Mouse (Mus musculus) lung, postnatal 36 days (tissue): Measurements from ENCODE around the gene Strn4.
A peak's percentile ranks its signal among the peaks of the same experiment; 100 is the strongest.

ENCODE experiments used
- DNase-seq: peaks from one replicate; pipeline ENCODE4 v3.0.0; 2022; ENCODE audit warnings: mixed read lengths

Gene Strn4

DNA sequence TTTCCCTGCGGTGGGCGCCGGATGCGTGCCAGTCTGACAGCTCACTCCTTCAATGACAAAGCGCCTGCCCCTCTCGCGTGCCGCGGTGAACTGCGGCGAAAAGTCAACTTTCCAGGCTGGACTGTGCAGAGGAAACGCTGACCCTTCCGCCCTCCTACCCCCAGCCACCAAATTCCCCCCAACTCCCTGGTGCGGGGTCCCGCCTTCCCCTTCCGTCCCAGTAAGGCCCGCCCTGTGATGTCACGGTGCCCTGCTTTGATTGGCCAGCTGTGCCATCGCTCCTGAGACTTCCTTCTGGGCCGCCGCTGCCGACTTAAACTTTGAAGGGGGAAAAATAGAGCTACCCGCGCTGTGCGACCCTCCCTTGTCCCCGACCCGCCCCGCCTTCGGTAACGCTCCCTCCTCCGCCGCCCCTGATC is 27.0 kb downstream of the Strn4 start, which contains the start of gene Prkd2:
Gene Prkd2 (plus strand): TSS at position 258 of the 419 bp plus-strand sequence.
- DNase-seq, result peak; percentile 97

- DNase-seq, result peak; percentile 56
Measured at GRCm38 (mm10) chr7:16843441-16844171, 27.9 kb downstream of the Strn4 start.

DNA sequence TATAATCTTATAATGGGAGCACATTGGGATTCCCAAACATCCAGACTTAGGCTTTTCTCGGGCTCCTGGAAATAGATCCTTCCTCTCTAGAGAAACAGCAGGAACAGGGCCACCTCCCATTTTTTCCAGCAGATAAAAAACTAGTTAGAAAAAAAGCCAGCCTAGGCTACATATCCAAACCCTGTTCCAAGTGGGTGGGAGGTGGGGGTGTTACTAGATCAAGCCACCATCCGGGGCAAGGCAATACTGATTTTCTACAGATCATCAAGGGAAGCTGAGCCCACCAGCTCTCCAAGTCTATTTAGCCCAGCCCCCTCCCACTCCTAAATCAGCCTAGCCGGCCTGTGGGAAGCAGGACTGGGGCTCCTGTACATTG is 29.0 kb downstream of the Strn4 start:
- DNase-seq, result peak; percentile 51

- peak; percentile 81 for DNase-seq
Measured at GRCm38 (mm10) chr7:16845072-16845819, 29.6 kb downstream of the Strn4 start.

DNA sequence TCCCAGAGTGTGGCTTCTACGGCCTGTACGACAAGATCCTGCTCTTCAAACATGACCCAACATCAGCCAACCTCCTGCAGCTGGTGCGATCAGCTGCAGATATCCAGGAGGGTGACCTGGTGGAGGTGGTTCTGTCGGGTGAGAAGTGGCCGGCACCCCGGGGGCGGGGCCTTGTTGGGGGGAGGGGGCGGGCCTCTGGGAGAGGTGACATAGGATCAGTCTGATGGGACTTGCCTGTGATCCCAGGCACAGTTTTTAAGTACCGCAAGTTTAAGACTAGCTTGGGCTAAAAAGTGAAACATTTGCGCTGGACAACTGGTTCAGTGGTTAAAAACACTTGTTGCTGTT is 30.1 kb downstream of the Strn4 start:
- no peak for DNase-seq

GRCm38 (mm10) chr7:16846775-16847174 is 31.1 kb downstream of the Strn4 start:
- DNase-seq, result no peak

GRCm38 (mm10) chr7:16847507-16847906 is 31.8 kb downstream of the Strn4 start:
- DNase-seq, result no peak

GRCm38 (mm10) chr7:16848579-16848978 is 32.9 kb downstream of the Strn4 start:
- peak; percentile 70 for DNase-seq

- DNase-seq, result no peak
Measured at GRCm38 (mm10) chr7:16851636-16852035, 35.9 kb downstream of the Strn4 start.

GRCm38 (mm10) chr7:16853302-16853831 is 37.7 kb downstream of the Strn4 start:
- peak; percentile 72 for DNase-seq

DNA sequence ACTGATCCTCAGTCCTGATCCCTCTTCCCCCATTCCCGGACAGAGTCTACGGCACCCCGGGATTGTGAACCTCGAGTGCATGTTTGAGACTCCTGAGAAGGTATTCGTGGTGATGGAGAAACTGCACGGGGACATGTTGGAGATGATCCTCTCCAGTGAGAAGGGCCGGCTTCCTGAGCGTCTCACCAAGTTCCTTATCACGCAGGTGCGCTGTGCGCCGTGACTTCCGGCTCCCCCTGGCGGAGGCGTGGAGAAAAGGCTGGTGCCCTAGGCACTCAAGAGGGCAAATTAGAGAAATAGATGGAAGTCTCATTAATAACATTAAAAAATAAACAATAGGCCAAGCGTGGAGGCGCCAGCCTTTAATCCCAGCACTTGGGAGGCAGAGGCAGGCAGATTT is 42.6 kb downstream of the Strn4 start:
- peak; percentile 44 for DNase-seq

- DNase-seq, result peak; percentile 75
Measured at GRCm38 (mm10) chr7:16859902-16860651, 44.4 kb downstream of the Strn4 start.

- no peak for DNase-seq
Measured at GRCm38 (mm10) chr7:16867488-16867887, 51.8 kb downstream of the Strn4 start.

- no peak for DNase-seq
Measured at GRCm38 (mm10) chr7:16869497-16869896, 53.8 kb downstream of the Strn4 start.

GRCm38 (mm10) chr7:16871600-16871999 is 55.9 kb downstream of the Strn4 start:
- DNase-seq, result no peak

DNA sequence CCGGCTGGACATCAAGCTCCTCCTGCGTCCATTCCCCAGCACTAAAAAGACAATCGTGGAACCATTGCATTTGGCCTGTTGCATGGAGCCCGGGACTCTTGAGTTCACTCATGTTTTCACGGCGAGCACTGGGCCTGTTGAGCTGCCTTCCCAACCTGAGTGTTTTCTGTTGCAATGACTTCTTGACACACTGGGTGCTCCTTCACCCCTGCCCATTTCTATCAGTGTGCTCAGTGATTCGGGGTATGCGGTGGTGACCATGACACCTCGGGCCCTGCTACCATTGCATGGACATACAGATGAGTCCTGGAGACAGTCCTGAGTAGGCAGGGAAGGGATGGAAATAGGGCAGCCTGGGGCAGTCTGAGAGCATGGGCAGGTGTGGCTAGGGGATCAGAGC is 56.8 kb downstream of the Strn4 start:
- DNase-seq, result no peak

- no peak for DNase-seq
Measured at GRCm38 (mm10) chr7:16873392-16873791, 57.7 kb downstream of the Strn4 start.

- DNase-seq, result peak; percentile 85
Measured at GRCm38 (mm10) chr7:16874190-16874589, 58.5 kb downstream of the Strn4 start.

DNA sequence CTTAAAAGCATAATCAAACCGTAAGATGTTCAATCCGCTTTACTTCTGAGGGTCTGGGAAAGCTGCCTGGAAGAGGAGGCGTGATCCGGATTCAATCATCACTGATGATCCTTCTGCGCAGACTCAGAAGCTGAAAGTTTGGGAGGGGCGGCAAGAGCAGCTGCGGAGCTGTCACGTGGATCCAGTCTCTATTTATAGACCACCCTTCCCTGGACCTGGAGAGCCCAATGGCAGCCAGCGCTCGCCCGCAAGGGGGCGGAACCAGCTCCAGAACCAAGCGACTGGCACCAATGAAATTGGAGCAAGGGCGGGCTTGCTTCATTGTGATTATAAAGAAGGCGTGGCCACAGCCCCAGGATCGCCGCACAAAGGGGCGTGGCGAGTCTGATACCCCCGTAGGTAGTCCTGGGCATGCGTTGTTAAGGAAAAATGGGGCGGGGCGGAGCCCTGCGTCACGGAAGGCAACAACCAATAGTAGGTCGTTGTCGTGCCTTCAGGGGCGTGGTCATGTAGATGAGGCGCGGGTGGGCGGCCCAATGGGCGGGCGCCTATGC is 59.1 kb downstream of the Strn4 start:
- DNase-seq, result peak; percentile 100

DNA sequence AGATGAGACGGTGACA is 59.4 kb downstream of the Strn4 start, which contains the start of gene Dact3:
Gene Dact3 (plus strand): TSS at position 8 of the 16 bp plus-strand sequence.
- no peak for DNase-seq

- DNase-seq, result no peak
Measured at GRCm38 (mm10) chr7:16875326-16875725, 59.6 kb downstream of the Strn4 start.

DNA sequence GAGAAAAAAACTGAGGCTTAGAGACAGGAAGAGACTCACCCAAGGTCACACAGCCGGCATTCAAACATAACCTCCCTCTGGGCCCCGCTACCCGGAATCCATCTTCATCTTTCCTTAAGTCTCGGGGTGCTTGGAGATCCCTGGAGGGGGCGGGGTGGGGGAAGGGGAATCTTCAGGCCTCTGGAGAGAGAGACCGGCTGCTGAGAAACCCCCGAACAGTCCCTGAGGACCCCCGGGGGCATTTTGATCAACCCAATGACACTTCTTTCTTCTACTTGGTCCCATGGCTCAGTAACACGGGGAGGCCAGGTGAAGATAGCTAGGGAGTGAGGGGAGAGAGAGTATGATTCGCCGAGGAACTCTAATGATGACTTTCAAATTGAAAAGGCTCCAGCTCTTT is 60.3 kb downstream of the Strn4 start:
- no peak for DNase-seq

DNA sequence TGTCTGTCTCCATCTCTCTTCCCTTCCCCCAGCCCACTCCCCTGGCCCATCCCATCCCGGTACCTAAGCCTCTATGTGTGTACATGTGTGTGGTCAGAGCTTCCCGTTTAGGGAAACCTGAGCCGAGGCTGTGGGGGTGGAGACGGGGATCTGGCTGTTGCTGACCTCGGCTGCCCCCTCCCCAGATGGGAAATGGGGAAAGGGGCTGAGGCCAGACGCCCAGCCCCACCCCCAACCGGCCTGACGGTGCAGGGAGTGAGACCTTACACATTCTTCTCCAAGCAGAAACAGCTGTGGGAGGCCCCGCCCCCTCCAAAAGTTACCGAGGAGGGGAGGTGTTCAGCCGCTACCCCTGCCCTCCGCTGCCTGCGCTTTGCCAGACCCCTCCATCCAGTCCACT is 60.9 kb downstream of the Strn4 start:
- DNase-seq, result no peak

GRCm38 (mm10) chr7:16877717-16878116 is 62.0 kb downstream of the Strn4 start:
- no peak for DNase-seq
